Mouse (Mus musculus): ENCODE data around the gene Alpl.

DNA sequence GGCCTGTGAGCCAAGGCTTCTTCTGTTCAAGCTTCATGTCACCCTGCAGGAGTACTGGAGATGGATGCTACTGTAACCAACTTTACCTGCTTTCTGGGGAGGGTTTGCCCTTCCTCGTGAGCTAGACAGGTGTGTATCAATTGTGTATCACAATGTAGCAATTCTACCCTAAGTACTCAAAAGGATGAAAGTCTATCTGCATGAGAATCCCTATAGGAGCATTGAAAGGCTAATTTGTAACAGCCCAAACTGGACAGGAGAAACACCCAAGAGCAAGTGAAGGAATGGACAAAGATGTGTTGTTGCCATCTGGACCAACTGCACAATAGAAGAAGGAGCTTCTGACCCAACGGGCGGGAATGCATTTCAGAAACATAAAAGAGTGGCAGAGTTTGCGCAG lies 18.3 kb downstream of the Alpl start:
- no peak for TF ChIP-seq CTCF (IDR thresholded peaks at IDR 0.05; ENCODE audit: low read depth, low read length)
- no peak for TF ChIP-seq POLR2A (IDR thresholded peaks at IDR 0.05; ENCODE audit: insufficient read depth, low read length)
- TF ChIP-seq EP300 (IDR thresholded peaks at IDR 0.05; ENCODE audit: insufficient read depth, low read depth, low read length), result peak; percentile 46; the same call in 1 of the 2 replicates

All from ES-Bruce4 (cell line).